Mouse (Mus musculus) E14TG2a.4 (cell line): Measurements from ENCODE around the gene Ak7.

Experiments used
- H3K27me3 ChIP-seq: 2 replicates; pipeline ENCODE4 v1.6.1; 2014; ENCODE audit warnings: low read length, control low read depth; ENCODE audit not compliant: insufficient read depth
- H3K36me3 ChIP-seq: 2 replicates; pipeline ENCODE4 v1.6.1; 2014; ENCODE audit warnings: low read length, control low read depth; ENCODE audit not compliant: insufficient read depth
- H3K4me1 ChIP-seq: replicated peaks from 2 replicates; pipeline ENCODE4 v1.6.1; 2014; ENCODE audit warnings: low read depth, low read length, control low read depth
- H3K4me3 ChIP-seq: replicated peaks from 2 replicates; pipeline ENCODE4 v1.5.1; 2014; ENCODE audit warnings: mild to moderate bottlenecking, low read length
- H3K9me3 ChIP-seq: 2 replicates; pipeline ENCODE4 v1.6.1; 2014; ENCODE audit warnings: low read length, control low read depth
- CTCF ChIP-seq: conservative IDR thresholded peaks from 2 replicates; pipeline ENCODE4 v1.5.1; 2014; ENCODE audit warnings: low read length
- NANOG ChIP-seq: IDR thresholded peaks from 2 replicates; pipeline ENCODE4 v1.6.1; 2014; ENCODE audit warnings: borderline replicate concordance, low read length, mixed read lengths
- POU5F1 ChIP-seq: IDR thresholded peaks from 2 replicates; pipeline ENCODE4 v1.6.1; 2014; ENCODE audit warnings: low read length, borderline replicate concordance

The Ak7 gene

DNA sequence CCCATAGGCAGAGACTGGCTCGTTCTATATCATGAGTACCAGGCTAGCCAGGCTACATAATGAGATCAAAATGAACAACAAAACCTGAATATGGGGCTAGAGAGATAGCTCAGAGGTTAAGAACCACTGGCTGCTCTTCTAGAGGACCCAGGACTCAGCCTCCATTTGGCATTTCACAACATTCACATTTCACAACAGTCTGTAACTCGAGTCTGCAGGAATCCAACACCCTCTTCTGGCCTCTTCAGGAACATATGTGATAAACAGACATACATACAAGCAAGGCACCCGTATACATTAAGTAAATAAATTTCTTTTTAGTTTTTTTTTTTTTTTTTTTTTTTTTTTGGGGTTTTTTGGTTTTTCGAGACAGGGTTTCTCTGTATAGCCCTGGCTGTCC, 17.2 kb upstream of the Ak7 start:
- Histone ChIP-seq H3K27me3 (no peaks in the 10 kb centered on the region), H3K4me1 (peaks cover 25% of the 10 kb centered on the region), H3K9me3 (no peaks in the 10 kb centered on the region), H3K36me3 (peaks cover 23% of the 10 kb centered on the region), H3K4me3 (no peak overlapping the region)
- TF ChIP-seq NANOG = no peak
- no peak for TF ChIP-seq POU5F1
- no peak for TF ChIP-seq CTCF

DNA sequence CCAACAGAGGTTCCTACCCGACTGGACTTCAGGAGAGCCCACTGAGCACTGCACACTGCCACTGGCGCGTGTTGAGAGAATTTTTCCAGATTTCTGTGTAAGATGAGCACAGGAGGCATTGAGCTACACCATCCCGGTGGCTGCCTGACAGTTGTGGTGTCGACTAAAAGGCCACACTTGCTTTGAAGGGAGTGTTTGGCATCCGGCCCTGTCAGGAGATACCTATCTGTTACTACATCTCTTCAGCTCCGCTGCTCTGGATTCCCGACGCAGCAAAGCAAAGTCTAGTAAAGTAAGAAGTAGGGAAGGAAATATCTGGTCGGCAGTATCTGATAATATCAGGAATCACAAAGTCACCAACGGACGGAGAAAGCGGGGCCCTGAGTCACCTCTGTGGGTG, 16.3 kb upstream of the Ak7 start:
- H3K4me3 ChIP-seq = no peak overlapping the region
- peaks cover 19% of the 10 kb centered on the region for H3K4me1 ChIP-seq
- H3K36me3 ChIP-seq = peaks cover 25% of the 10 kb centered on the region
- H3K27me3 ChIP-seq = no peaks in the 10 kb centered on the region
- TF ChIP-seq POU5F1 (no peak), NANOG (no peak), CTCF (no peak)
- no peaks in the 10 kb centered on the region for H3K9me3 ChIP-seq

DNA sequence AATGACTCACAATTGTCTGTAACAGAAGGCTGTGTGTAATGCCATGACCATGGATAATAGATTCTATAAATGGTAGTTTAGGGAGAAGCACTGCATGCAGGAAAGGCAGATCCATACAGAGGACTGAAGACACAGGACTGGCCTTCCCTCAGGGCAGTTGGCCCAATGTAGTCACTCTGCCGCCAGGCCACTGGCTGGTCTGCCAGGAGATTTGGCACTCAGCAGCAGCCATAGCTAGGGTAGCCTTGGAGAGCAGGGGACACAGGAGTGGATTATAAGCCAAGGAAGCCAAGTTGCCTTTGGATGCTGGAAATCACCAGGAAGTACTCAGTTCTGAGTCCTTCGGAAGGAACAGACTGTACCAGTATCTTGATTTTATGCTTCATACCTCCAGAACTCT, 11.8 kb upstream of the Ak7 start:
- no peak overlapping the region for H3K4me3 ChIP-seq
- no peak for TF ChIP-seq POU5F1
- no peak for TF ChIP-seq NANOG
- no peak for TF ChIP-seq CTCF

DNA sequence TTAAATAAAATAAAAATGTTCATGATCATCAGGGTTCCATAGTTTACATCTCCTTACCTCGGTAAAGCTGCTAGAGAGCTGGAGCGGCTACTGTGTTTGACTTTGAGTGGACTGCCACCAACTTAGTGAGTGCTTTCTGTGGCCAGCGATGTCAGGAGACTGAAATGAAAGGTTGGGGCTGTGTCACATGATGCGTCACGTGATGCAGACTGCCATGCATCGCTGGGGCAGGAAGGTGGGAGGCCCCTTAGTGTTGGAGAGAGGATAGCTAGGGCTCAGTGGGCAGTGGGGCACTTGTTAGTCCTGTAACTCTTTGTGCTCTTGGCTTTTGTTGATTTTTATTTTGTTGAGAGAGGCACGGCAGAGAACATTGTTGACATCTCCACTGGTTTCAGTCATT, 9.9 kb upstream of the Ak7 start:
- peaks cover 11% of the 10 kb centered on the region for H3K36me3 ChIP-seq
- no peaks in the 10 kb centered on the region for H3K27me3 ChIP-seq
- H3K4me3 ChIP-seq = 0 out of 2 replicates have a peak overlapping the region, but pooled peaks have one; percentile 29
- H3K9me3 ChIP-seq = no peaks in the 10 kb centered on the region
- TF ChIP-seq NANOG (no peak), CTCF (no peak), POU5F1 (no peak)
- H3K4me1 ChIP-seq = peaks cover 44% of the 10 kb centered on the region

More for the DNA sequence above, 11.8 kb upstream of the Ak7 start:
- no peaks in the 10 kb centered on the region for H3K9me3 ChIP-seq
- H3K36me3 ChIP-seq = peaks cover 25% of the 10 kb centered on the region
- no peaks in the 10 kb centered on the region for H3K27me3 ChIP-seq
- H3K4me1 ChIP-seq = peaks cover 31% of the 10 kb centered on the region

DNA sequence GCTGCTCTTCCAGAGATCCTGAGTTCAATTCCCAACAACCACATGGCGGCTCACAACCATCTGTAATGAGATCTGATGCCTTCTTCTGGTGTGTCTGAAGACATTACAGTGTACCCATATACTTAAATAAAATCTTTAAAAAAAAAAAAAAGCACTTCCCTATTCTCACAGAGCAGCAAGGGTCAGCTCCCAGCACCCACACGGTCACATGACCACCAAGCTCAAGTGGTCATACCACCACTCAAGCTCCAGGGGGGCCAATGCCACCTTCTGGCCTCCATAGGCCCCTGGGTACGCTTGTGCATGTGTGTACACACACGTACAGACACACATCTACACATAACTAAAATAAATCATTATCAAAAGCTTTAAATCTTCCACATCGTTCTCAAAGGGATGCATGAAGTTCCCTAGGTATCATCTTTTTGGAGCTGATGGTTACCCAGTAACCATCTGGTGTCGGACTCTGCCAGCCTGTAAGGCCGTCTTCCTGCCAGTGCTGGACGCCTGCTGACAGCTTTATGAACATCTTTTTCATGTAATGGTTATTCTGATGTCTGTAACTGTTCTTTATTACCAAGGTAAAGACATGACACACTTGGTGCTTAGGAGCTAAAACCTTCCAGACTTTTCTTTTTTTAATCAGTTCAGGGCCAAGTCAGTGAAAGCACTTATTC, 8.5 kb upstream of the Ak7 start:
- Histone ChIP-seq H3K36me3 (peaks cover 3% of the 10 kb centered on the region; the same call in 1 of the 2 replicates), H3K27me3 (no peaks in the 10 kb centered on the region), H3K4me3 (no peak overlapping the region), H3K4me1 (peaks cover 49% of the 10 kb centered on the region), H3K9me3 (no peaks in the 10 kb centered on the region)
- TF ChIP-seq CTCF (no peak), POU5F1 (no peak), NANOG (no peak)

DNA sequence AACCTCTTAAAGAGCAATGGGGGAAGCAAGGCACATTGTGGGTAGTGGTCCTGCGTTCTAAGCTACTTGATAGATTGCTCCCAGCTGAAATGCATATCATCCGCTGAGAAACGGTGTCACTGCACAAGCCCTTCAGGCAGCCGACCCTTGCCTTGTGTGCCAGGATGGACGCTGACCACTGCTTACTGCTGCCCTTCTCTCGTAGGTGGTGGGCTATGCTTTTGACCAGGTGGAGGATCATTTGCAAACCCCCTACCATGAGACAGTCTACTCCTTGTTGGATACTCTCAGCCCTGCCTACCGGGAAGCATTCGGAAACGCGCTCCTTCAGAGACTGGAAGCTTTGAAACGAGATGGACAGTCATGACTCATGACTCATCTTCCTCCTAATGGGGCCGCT, 5.3 kb upstream of the Ak7 start:
- TF ChIP-seq CTCF = no peak
- no peak for TF ChIP-seq POU5F1
- Histone ChIP-seq H3K27me3 (no peaks in the 10 kb centered on the region), H3K4me3 (no peak overlapping the region), H3K4me1 (peaks cover 55% of the 10 kb centered on the region), H3K36me3 (no peaks in the 10 kb centered on the region), H3K9me3 (no peaks in the 10 kb centered on the region)

DNA sequence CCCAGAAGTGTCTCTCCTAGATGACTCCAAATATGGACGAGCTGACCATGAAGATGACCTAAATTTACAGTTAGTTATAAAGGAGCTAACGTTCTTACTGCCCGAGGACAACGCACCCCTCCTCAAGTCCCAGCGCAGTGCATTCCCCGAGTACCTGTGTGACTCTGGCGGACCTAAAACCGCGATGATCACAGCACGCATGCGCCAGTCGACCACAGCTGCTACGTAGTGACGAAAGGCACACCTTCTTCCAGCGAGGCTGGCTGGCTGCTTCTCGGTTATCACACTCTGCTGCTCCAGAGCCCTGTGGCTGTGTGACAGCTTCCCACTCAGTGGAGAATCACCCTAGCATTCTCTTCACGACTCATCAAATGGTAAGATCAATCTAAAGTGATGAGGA, 12.8 kb downstream of the Ak7 start:
- 0 out of 2 replicates have a peak, but pooled peaks cover 4% of the 10 kb centered on the region for H3K27me3 ChIP-seq
- H3K4me1 ChIP-seq = peaks cover 40% of the 10 kb centered on the region
- TF ChIP-seq CTCF (no peak), NANOG (no peak), POU5F1 (no peak)
- no peaks in the 10 kb centered on the region for H3K36me3 ChIP-seq
- no peaks in the 10 kb centered on the region for H3K9me3 ChIP-seq
- no peak overlapping the region for H3K4me3 ChIP-seq

DNA sequence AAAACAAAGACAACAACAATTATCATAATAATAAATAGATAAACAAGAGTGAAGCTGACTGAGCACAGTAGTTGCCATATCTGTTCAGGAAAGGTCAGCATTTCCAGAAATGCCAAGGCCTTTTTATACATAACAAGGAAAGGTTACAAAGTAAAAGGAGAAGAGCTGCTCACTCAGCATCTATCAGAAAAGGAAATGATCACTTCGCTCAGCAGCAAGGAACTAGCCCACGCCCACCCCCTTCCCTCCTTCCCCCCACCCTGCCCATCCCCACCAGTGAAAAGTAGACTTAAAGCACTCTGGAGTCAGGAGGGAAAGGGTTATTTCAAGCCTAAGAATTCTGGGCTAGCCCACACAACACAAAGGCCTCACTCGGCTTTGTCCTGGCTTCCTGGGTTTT, 14.4 kb downstream of the Ak7 start:
- no peak overlapping the region for H3K4me3 ChIP-seq
- TF ChIP-seq POU5F1 = no peak
- TF ChIP-seq NANOG = peak; percentile 57; the same call in 1 of the 2 replicates
- TF ChIP-seq CTCF = no peak
- no peaks in the 10 kb centered on the region for H3K36me3 ChIP-seq
- H3K4me1 ChIP-seq = peaks cover 37% of the 10 kb centered on the region
- H3K9me3 ChIP-seq = no peaks in the 10 kb centered on the region
- H3K27me3 ChIP-seq = 0 out of 2 replicates have a peak, but pooled peaks cover 4% of the 10 kb centered on the region

DNA sequence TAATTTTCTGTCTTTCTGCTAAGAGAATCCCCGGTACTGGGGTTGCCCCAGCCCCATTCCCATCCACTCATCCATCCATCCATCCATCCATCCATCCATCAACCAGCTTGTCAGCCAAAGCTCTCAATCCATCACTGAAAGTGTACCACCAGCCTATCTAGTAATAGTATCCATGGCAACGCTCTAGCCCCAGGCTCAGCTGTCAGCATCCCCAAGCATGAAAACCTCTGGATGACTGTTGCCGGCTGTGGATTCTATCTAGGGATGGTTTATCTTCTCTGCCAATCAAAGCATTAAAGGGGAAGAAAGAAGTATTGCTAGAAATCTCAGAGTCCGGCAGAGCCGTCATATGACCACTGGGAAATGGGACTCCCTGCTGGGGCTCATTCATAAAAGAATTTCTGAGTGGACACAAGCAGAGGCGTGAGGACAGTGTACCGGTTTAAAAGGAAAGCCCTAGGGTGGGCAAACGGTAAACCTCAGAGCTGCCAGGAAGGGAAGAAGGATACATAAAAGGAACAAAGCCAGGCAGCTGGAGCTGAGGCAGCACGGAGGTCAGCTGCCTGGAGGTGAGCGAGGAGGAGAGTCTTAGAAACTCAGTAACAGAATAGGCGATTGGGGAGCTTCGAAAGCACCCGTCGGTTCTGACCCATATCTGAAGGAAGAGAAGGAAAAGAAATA, 15.8 kb downstream of the Ak7 start:
- Histone ChIP-seq H3K36me3 (no peaks in the 10 kb centered on the region), H3K27me3 (0 out of 2 replicates have a peak, but pooled peaks cover 4% of the 10 kb centered on the region), H3K4me3 (no peak overlapping the region), H3K4me1 (peaks cover 48% of the 10 kb centered on the region), H3K9me3 (no peaks in the 10 kb centered on the region)
- TF ChIP-seq NANOG = no peak
- no peak for TF ChIP-seq POU5F1
- TF ChIP-seq CTCF = no peak
